Mouse (Mus musculus) megakaryocyte, embryonic 14.5 days (primary cell): Measurements from ENCODE around the gene Kif26b.

ENCODE experiments used
- FLI1 ChIP-seq: IDR thresholded peaks from 2 replicates; pipeline ENCODE4 v1.6.1; 2012; ENCODE audit warnings: low read length, inconsistent platforms, mixed read lengths
- GATA1 ChIP-seq: IDR thresholded peaks from 3 replicates; pipeline ENCODE4 v1.6.1; 2012; ENCODE audit warnings: mixed read lengths, low read length, inconsistent platforms, borderline replicate concordance

DNA sequence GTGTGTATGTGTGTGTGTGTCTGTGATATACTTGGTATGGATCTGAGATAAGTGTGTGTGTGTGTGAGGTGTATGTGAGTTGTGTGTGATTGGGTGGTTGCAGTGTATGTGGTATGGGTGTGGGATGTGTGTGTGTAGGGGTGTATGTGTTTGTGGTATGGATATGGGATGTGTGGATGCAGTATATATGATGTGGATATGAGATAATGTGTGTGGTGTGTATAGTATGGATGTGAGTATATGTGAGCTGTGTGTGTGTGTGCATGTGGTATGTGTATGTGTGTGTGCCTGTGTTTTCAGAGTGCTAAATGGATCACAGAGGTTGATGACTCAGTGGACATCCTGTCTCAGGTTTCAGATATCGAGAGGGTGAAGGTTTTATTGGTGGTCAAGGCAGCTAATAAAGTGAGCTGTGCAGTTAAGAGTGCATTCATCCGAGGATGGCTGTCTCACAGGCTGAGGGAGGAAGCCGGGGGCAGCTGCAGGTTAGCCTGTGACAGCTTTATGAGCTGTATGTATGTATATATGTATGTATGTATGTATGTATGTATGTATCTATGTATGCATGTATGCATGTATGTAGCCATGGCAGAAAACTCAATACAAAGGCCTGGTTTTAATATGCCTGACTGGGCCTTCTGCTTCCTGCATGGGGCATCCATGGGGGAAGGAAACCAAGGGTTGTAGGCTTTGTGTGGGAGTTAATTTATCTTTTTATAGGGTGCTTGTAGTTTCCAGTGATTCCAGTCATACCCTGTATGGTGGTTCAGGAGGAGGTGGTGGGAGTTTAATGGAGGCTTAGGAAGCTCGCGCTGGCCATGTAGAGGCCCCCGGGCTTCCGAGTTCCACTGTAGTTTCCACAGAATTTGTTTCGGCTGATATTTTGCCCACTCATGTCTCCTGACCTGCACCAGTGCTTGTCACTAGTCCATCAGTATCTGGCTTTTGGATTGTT, 14.3 kb downstream of the Kif26b start:
- TF ChIP-seq GATA1 (no peak), FLI1 (no peak)
